Mouse (Mus musculus) lung, adult 10 weeks (tissue): ENCODE measurements around the gene Atp5s. TPM values are rescaled to one million over a fixed set of nuclear protein-coding genes. Genes with fewer than 3 reads are reported as not detected.

Source experiments
- polyA plus RNA-seq: library from polyadenylated mRNA; stranded (reverse); fragments of 350-450 nt; fragmentation: Illumina TruSeq; extraction: RNeasy Lipid Tissue Mini Kit (QIAGEN cat#74804); gene quantifications from one replicate; pipeline ENCODE4 v1.2.3, GENCODE M21; 2014; ENCODE audit warnings: low read depth, low replicate concordance; ENCODE audit not compliant: insufficient read depth

The Atp5s gene
- 10.9 TPM for polyA plus RNA-seq

DNA sequence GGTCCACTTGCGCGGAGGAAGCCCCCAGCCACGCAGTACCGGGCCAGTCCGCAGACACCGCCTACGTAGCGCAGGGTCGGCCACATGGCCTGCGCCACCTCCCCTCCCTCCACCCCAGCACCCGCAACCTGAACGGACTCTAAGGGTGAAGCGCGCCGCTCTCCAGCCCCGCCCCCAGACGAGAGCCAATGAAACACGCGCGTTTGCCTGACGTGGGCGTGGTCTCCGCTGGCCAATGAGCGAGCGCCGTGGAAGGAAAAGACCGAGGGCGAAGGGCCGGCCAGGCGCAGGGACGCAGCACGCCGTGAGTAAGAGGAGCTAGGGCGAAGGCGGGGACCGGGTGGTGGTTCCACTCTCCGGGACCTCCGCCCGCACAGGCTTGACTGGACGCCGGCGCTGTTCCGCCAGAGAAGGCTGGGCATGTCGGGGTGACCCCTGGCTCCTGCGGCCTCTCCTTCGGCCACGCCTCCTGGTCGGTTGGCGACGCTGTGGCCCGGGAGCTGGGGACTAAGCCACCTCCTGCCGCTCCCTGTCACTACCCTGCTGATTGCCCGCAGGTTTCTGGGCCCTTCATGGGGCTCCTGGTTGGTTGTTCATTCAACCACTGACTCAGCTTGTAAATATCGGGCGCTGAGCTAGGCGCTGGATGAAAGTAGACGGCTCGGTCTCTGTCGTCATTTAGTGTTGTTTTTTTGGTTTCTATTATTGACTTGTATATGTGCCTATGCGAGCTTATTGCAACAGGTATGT is at the start of gene Atp5s, which contains the start of gene L2hgdh:
TSS of gene Atp5s (plus strand) at position 240 of the 750 bp plus-strand sequence.
TSS of gene L2hgdh (minus strand) at position 163 of the 750 bp plus-strand sequence.

DNA sequence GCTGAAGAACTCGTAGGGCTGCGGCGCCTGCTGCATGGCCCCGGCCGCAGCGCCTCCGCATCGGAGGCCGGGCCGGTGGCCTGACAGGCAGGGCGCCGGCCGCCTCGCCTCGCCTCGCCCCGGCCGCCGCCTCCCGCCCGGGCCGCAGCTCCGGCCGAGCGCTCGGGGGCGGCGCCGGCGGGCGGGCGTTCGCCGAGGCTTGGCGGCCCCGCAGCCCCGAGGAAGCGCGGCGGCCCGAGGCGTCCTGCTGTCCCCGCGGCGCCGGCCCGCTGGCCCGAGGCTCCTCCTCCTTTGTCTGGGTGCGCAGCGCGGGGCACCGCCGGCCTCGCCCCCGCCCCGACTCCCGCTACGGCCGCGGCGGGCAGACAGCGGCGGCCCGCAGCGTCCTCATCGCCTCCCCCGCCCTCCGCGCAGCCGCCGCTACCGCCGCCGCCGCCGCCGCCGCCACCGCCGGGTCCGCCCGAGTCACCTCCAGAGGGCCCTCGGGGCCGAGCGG is 43.1 kb upstream of the Atp5s start, which contains the start of gene Sos2:
TSS of gene Sos2 (minus strand) at position 287 of the 496 bp plus-strand sequence.

DNA sequence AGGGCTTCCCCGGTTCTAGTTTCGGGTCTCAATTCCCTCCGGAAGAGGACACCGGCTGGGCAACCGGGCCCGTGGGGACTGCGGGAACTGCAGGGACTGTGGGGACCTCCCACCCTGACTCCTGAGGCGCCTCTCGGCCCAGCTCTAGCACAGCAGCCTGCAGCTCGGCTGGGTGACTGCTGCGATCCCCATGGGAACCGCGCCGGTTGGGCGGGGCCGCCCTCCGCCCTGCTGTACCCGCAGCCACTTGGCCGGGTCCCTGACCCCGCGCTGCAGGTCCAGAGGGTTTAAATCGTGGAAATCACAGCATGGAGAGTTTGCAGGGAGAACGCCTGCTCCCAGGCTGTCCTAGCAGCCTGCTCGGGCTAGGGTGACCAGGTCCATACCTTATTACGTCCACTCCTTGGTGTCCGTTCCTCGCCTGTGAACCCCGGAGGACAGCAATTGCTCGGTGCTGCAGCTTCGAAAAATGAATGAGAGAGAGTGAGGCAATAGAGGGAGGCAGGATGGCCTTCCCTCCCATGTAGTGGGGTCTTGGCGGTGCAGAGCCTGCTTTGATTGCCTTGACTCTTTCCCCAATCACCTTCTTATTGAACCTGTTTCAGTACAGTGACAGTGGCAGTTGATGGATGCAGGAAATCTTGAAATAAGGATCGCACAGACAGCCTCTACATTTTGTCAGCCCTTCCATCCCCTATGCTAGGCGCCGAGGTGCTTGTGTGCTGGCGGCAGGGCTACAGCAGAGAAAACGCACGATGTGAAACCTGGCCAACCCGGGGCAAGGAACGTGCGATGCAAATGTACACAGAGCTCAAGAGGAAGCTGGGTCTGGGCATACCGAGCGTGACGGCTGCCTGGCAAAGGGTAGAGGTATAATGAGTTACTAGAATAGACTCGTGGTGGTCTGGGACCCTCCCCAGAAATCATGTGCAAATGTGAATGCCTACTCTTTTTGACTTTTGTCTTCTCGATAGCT is 66.1 kb downstream of the Atp5s start, which contains the start of gene Cdkl1:
TSS of gene Cdkl1 (minus strand) at position 738 of the 976 bp plus-strand sequence.

Other genes starting within 250 kb of the Atp5s start
- 10.6 TPM for gene Vcpkmt, start 141.9 kb upstream of the Atp5s start, polyA plus RNA-seq
- gene Sos2, start 43.1 kb upstream of the Atp5s start, polyA plus RNA-seq = 15.7 TPM
- 2.6 TPM for gene L2hgdh, start 77 bp upstream of the Atp5s start, polyA plus RNA-seq
- 1.0 TPM for gene Cdkl1, start 66.3 kb downstream of the Atp5s start, polyA plus RNA-seq
- 1.1 TPM for gene Atl1, start 167.7 kb downstream of the Atp5s start, polyA plus RNA-seq
- gene Map4k5, start 168.2 kb downstream of the Atp5s start, polyA plus RNA-seq = 10.6 TPM